Mouse (Mus musculus) forebrain, embryonic 15.5 days (tissue): ENCODE measurements around the gene Tmem184a. TPM values are rescaled to one million over a fixed set of nuclear protein-coding genes. Genes with fewer than 3 reads are reported as not detected.
A peak's percentile ranks its signal among the peaks of the same experiment; 100 is the strongest.

Experiments used
- ATAC-seq: fragments of 200-750 bp; cut with Nextera tagmentation; replicated peaks from 2 replicates; pipeline ENCODE4 v1.8.0; 2017; ENCODE audit warnings: mild to moderate bottlenecking, moderate TSS enrichment, moderate library complexity
- H3K27ac ChIP-seq: fragments of 300-500 bp; sonication (generic); replicated peaks from 2 replicates; pipeline ENCODE4 v1.5.1; 2015; ENCODE audit warnings: mild to moderate bottlenecking, inconsistent platforms
- H3K27me3 ChIP-seq: fragments of 300-500 bp; sonication (generic); 2 replicates; pipeline ENCODE4 v1.6.1; 2015; ENCODE audit warnings: inconsistent platforms
- H3K36me3 ChIP-seq: fragments of 300-500 bp; sonication (generic); 2 replicates; pipeline ENCODE4 v1.6.1; 2015; ENCODE audit warnings: mild to moderate bottlenecking, inconsistent platforms
- H3K4me1 ChIP-seq: fragments of 300-500 bp; sonication (generic); 2 replicates; pipeline ENCODE4 v1.6.1; 2015; ENCODE audit warnings: inconsistent platforms
- H3K4me2 ChIP-seq: fragments of 300-500 bp; sonication (generic); replicated peaks from 2 replicates; pipeline ENCODE4 v1.6.1; 2015; ENCODE audit warnings: mild to moderate bottlenecking, inconsistent platforms
- H3K4me3 ChIP-seq: fragments of 300-500 bp; sonication (generic); 2 replicates; pipeline ENCODE4 v1.5.1; 2015; ENCODE audit warnings: mild to moderate bottlenecking, inconsistent platforms
- H3K9ac ChIP-seq: fragments of 300-500 bp; sonication (generic); replicated peaks from 2 replicates; pipeline ENCODE4 v1.6.1; 2015; ENCODE audit warnings: mild to moderate bottlenecking, inconsistent platforms
- H3K9me3 ChIP-seq: fragments of 300-500 bp; sonication (generic); 2 replicates; pipeline ENCODE4 v1.6.1; 2016; ENCODE audit warnings: inconsistent platforms
- WGBS: fragments of 180-500 bp; shearing (Covaris S2); methylation state at CpG from one replicate; pipeline ENCODE4 v1.1.7; 2015; ENCODE audit warnings: mixed read lengths; 5-methylcytosine and 5-hydroxymethylcytosine counted together
- polyA plus RNA-seq: library from polyadenylated mRNA; unstranded; fragments of >200 nt; fragmentation: Nextera tagmentation; extraction: Ambion mirVana; gene quantifications from 2 replicates; pipeline ENCODE4 v1.2.1, GENCODE M21; 2015

Tmem184a gene
- polyA plus RNA-seq, 1 experiment from 2014 or later = 0.06 TPM

DNA sequence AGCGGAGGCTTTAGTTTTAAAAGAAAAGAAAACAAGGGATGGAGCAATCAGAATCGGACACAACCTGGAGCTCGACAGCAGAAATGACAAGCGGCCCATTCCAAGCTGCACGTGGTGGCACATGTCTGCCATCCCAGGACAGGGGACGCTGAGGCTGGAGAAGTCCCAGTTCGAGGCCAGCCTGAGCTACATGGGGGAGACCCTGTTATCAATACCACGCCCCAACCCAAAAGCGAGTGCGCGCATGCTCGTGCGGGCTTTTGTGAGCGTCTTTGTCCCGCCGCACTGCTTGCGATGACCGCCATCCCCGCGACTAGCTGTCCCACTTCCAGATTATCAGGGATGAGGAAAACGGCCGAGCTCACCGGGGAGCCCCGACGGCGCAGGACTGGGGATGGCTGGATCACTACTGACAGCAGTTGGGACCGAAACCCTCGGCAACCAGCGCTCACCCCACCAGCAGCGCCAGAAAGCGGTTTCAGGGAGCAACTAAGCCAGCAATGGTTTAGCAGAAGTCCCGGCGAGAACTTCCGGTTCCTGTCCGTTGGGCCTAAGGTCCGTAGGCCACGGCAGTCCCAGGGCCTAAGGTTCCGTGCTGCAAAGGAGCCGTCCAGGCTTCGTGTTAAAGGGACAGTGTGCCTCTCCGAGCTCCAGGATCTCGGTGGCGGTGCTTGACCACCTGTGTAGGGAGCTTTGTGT is 6.8 kb upstream of the Tmem184a start, which contains the start of the genes Gm26938 and Psmg3:
TSS of gene Gm26938 (minus strand) at position 51 of the 699 bp plus-strand sequence.
TSS of gene Psmg3 (minus strand) at position 529 of the 699 bp plus-strand sequence.
- Histone ChIP-seq H3K9me3 (no peaks in the 10 kb centered on the region), H3K4me2 (peak within 1 kb of the TSS; percentile 90), H3K4me1 (peaks cover 19% of the 10 kb centered on the region), H3K9ac (peak within 1 kb of the TSS; percentile 83), H3K27ac (peak within 1 kb of the TSS; percentile 91), H3K4me3 (peak within 1 kb of the TSS; percentile 90), H3K36me3 (peaks cover 18% of the 10 kb centered on the region), H3K27me3 (no peaks in the 10 kb centered on the region)
- WGBS = under 1% methylated on average over 43 of the region's 43 CpGs
- ATAC-seq = peak; percentile 86

DNA sequence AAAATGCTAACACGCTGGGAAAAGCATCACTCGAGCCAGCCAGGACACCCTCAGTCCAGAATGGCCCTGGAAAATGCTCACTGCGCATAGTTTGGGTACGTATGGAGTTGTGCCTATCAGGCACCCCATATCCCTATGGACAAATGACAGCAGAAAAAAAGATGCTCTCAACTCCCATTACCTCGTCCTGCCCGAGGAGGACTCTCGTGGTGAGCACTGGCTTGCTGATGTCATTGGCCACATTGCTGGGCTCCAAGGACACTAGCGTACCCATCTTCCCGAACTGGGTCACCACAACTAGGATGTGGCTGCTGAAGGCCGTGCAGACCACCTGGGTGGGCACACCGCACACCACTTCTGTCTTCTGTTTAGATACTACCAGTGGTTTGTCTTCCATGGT is 6.2 kb upstream of the Tmem184a start:
- peak overlapping the region; percentile 90 for H3K4me2 ChIP-seq
- H3K4me3 ChIP-seq = peak overlapping the region; percentile 90
- peaks cover 18% of the 10 kb centered on the region for H3K36me3 ChIP-seq
- H3K27me3 ChIP-seq = no peaks in the 10 kb centered on the region
- peaks cover 19% of the 10 kb centered on the region for H3K4me1 ChIP-seq
- H3K27ac ChIP-seq = peak overlapping the region; percentile 91
- H3K9ac ChIP-seq = peak overlapping the region; percentile 83
- WGBS = 43% methylated on average over 11 of the region's 11 CpGs
- ATAC-seq = no peak
- no peaks in the 10 kb centered on the region for H3K9me3 ChIP-seq

DNA sequence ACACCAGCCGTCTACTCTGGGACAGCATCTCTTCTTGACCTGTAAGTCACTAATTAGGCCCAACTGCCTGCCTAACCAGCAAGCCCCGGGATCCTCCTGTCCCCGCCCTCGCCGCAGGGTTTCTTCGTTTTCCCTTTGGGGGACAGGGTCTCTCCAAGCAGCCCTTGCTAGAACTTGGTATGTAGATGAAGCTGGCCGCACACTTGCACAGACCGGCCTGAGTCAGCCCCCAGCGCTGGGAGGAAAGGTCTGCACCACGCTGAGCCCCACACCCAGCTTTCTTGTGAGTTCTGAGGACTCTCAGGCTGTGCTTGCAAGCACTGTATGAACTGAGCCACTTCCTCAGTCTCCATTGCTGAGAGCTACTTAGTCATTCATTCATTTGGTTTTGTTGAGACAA is 4.8 kb upstream of the Tmem184a start:
- H3K27ac ChIP-seq = no peak overlapping the region
- peaks cover 18% of the 10 kb centered on the region for H3K36me3 ChIP-seq
- H3K9me3 ChIP-seq = no peaks in the 10 kb centered on the region
- H3K4me3 ChIP-seq = no peak overlapping the region
- WGBS = 89% methylated on average over 10 of the region's 10 CpGs
- H3K27me3 ChIP-seq = no peaks in the 10 kb centered on the region
- peak overlapping the region; percentile 12; the same call in 1 of the 2 replicates for H3K4me2 ChIP-seq
- H3K9ac ChIP-seq = no peak overlapping the region
- ATAC-seq = no peak
- peaks cover 19% of the 10 kb centered on the region for H3K4me1 ChIP-seq

DNA sequence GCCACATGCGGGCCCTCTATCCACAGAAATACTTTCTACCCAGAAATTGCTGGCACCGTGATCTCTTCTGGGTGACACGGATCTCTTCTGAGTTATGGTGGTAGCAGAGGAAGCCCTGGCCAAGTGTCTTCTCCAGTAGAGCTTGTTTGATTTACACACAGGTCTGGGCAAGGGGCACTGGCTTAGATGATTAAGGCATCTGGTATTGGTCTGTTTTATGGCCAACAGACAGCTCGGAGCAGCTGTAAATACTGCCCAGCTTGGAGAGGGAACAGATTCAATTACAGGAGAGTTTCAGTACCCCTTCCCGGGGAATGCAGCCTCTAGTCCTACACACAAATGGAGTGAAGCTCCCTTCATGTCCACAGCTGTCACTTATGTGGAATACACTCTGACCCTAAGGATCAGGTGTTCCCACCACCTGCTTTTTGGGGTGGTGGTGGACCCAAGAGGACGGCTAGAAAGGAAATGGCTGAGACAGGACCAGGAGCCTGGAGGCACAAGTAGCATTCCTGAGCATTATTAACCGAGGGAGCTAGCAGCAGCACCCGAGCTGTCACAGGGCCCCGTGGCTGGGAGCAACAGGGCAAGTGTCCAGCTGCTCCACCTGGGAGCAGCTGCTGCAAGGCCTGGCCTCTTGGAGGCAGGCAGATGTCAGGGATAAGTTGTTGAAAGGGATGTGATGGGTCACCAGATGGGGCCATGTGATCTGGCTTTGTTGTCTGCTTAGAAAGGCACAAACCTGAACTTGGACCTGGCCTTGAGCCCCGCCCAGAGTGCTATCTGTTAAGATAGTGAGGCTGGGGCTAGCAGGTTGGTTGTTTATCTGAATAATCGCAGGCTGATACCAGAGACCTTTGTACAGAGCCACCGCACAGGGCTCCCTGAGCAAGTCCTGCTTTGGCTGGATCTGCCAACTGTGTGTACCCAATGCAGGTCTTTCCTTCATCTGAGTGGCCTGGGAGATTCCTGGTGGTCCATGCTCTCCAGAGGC is 2.0 kb upstream of the Tmem184a start:
- no peak overlapping the region for H3K9ac ChIP-seq
- H3K36me3 ChIP-seq = peaks cover 18% of the 10 kb centered on the region
- no peak overlapping the region for H3K27ac ChIP-seq
- H3K9me3 ChIP-seq = no peaks in the 10 kb centered on the region
- WGBS = 86% methylated on average over 12 of the region's 12 CpGs
- peaks cover 19% of the 10 kb centered on the region for H3K4me1 ChIP-seq
- H3K27me3 ChIP-seq = no peaks in the 10 kb centered on the region
- H3K4me3 ChIP-seq = no peak overlapping the region
- ATAC-seq = no peak
- no peak overlapping the region for H3K4me2 ChIP-seq

DNA sequence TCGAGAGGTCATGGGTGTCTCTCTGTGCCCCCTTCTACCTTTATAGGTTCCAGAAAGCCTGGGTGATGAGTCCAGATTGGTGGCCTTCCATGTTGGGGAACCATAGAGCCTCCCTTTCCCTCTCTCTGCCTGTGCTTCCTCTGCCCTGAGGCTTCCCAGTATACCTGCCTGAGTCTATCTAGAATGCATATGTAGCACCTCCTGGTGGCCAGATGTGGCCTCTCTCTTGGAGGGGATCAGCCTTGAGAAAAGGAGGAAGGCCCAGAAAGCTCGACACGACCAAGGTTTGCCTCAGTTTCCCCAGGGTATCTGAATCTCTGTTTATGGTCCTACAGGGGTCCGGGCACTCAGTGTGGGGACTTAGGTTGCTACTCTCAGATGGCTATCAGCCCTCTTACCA is 916 bp downstream of the Tmem184a start:
- Histone ChIP-seq H3K27me3 (peaks cover 11% of the 10 kb centered on the region; the same call in 1 of the 2 replicates), H3K4me1 (no peaks in the 10 kb centered on the region), H3K27ac (no peak overlapping the region), H3K4me3 (no peak overlapping the region), H3K36me3 (peaks cover 18% of the 10 kb centered on the region), H3K4me2 (no peak overlapping the region), H3K9me3 (no peaks in the 10 kb centered on the region), H3K9ac (no peak overlapping the region)
- ATAC-seq = no peak
- WGBS = 59% methylated on average over 4 of the region's 4 CpGs

DNA sequence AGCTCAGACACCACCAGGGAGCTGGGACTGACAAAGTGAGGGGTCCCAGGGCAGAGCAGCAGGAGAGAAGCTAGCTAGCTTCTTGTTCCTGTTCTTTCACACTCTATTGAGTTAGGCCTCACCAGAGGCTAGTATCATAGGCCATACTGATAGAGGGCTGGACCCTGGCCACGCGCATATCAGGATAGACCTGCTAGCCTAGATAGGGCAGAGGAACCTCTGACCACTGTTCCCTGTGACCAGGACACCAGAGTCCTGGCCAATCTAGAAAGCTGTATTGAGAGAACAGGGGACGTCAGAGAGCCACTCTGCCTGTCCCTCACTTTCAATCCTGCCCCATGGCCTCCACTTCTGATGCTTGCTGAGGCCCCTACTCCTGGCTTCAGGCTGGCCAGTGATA is 1.7 kb downstream of the Tmem184a start:
- ATAC-seq = no peak
- peaks cover 15% of the 10 kb centered on the region; the same call in 1 of the 2 replicates for H3K27me3 ChIP-seq
- H3K27ac ChIP-seq = no peak overlapping the region
- no peak overlapping the region for H3K4me2 ChIP-seq
- 82% methylated on average over 3 of the region's 3 CpGs for WGBS
- no peak overlapping the region for H3K4me3 ChIP-seq
- H3K36me3 ChIP-seq = peaks cover 12% of the 10 kb centered on the region
- H3K9me3 ChIP-seq = no peaks in the 10 kb centered on the region
- H3K9ac ChIP-seq = no peak overlapping the region
- H3K4me1 ChIP-seq = no peaks in the 10 kb centered on the region

DNA sequence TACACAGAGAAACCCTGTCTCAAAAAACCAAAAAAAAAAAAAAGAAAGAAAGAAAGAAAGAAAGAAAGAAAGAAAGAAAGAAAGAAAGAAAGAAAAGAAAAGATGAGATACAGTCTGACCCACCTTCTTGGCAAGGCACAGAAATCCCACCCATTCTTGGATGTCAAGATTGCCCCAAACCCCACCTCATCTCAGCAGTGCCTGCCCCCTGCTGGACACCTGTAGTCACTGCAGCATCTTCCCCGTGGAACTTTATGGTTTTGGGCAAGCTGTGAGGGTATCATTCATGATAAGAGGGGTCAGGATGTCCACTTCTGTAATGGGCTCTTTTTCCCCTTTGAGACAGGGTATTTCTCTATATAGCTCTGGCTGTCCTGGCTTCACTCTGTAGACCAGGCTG is 2.4 kb downstream of the Tmem184a start:
- peaks cover 18% of the 10 kb centered on the region; the same call in 1 of the 2 replicates for H3K27me3 ChIP-seq
- no peak overlapping the region for H3K4me2 ChIP-seq
- H3K9ac ChIP-seq = no peak overlapping the region
- WGBS = 4% methylated on average over 1 of the region's 1 CpGs
- H3K36me3 ChIP-seq = peaks cover 6% of the 10 kb centered on the region
- H3K27ac ChIP-seq = no peak overlapping the region
- H3K4me3 ChIP-seq = no peak overlapping the region
- ATAC-seq = no peak
- H3K9me3 ChIP-seq = no peaks in the 10 kb centered on the region
- H3K4me1 ChIP-seq = no peaks in the 10 kb centered on the region

DNA sequence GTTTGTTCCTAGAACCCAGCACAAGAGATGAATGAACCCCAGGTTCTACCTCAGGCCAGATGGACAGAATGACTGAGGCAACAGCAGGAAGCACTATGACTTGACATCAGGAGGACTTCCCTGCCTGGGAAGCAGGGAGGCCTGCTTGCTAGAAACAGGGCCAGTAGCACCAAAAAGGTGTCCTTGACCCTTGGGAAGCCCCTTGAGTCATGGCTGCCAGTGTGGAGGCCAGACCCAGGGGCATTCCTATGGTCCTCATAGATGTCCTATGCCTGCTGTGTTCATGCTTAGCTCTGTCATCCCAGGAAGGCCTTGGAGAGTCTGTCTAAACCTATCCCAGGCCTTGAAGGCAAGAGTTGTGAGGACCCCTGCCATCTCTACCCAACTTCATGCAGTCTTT is 3.3 kb downstream of the Tmem184a start:
- H3K4me3 ChIP-seq = no peak overlapping the region
- H3K9ac ChIP-seq = no peak overlapping the region
- H3K9me3 ChIP-seq = no peaks in the 10 kb centered on the region
- H3K27me3 ChIP-seq = peaks cover 18% of the 10 kb centered on the region; the same call in 1 of the 2 replicates
- ATAC-seq = no peak
- H3K27ac ChIP-seq = no peak overlapping the region
- H3K36me3 ChIP-seq = no peaks in the 10 kb centered on the region
- no peaks in the 10 kb centered on the region for H3K4me1 ChIP-seq
- no peak overlapping the region for H3K4me2 ChIP-seq

DNA sequence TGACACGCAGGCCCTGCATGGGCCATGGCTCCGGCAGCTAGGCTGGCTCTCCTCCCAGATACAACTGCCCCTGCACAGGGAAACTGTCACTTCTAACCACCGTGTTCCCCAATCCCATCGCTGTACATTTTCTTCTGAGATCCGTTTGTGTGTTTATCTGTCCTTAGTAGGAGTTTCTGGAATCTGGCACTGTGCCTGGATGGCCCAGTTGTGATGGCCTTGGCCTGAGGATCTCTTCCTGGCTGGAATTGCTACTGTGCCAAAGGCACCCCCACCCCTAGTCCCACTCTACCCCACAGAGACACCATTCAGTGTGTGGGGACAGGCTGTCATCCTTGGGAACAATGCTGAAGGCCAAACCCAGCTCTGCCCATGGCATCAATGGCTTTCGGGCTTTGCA is 3.8 kb downstream of the Tmem184a start:
- Histone ChIP-seq H3K36me3 (no peaks in the 10 kb centered on the region), H3K9me3 (no peaks in the 10 kb centered on the region), H3K27me3 (peaks cover 18% of the 10 kb centered on the region; the same call in 1 of the 2 replicates), H3K4me1 (no peaks in the 10 kb centered on the region), H3K9ac (no peak overlapping the region), H3K4me3 (no peak overlapping the region), H3K27ac (no peak overlapping the region), H3K4me2 (no peak overlapping the region)
- WGBS = 76% methylated on average over 6 of the region's 6 CpGs
- no peak for ATAC-seq

DNA sequence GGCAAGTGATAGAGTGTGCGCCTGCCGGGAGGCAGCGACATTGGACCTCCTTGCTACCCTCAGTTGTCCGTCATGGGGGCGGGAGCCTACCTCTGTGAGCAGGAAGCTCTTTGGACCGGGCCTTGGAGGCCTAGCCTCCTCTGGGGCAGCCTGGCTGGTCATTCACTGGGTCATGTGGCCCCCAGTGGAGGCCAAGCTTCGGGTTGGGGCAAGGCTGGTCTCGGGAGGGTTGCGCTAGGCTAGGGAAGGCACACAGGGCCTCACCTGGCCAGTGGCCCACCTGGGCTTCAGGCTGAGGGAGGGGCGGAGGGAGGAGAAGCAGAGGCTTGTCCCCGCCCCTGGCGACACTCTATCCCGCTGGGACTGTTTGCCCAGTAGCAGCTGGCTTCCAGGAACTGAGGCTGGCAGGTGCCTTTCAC is 5.7 kb downstream of the Tmem184a start:
- no peak for ATAC-seq
- Histone ChIP-seq H3K9me3 (no peaks in the 10 kb centered on the region), H3K36me3 (no peaks in the 10 kb centered on the region), H3K4me3 (no peak overlapping the region), H3K9ac (no peak overlapping the region), H3K27ac (no peak overlapping the region), H3K4me2 (no peak overlapping the region), H3K27me3 (peaks cover 18% of the 10 kb centered on the region; the same call in 1 of the 2 replicates), H3K4me1 (no peaks in the 10 kb centered on the region)
- 9% methylated on average over 13 of the region's 13 CpGs for WGBS

DNA sequence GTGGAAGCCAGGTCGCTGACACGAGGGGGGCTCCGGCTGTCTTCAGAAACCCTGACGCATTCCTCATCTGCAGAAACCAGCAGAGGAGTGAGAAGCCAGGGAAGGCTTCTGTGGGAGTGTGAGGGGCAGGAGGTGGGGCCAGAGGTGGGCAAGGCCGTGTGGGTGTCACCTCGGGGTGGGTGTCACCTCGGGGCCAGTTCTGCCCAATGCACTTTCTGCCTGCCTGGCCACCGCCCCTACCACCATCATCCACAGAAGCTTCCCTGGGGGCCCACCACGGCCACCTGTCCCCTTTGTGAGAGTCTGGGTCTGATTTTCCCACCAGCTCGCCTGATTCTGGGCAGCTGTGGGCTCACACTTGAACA is 6.6 kb downstream of the Tmem184a start:
- no peak for ATAC-seq
- Histone ChIP-seq H3K4me2 (no peak overlapping the region), H3K27ac (no peak overlapping the region), H3K27me3 (peaks cover 18% of the 10 kb centered on the region; the same call in 1 of the 2 replicates), H3K4me1 (no peaks in the 10 kb centered on the region), H3K9ac (no peak overlapping the region), H3K9me3 (no peaks in the 10 kb centered on the region), H3K4me3 (no peak overlapping the region), H3K36me3 (no peaks in the 10 kb centered on the region)
- 47% methylated on average over 10 of the region's 10 CpGs for WGBS
